Mouse (Mus musculus): ENCODE results near the gene Dgkz.

GRCm38 (mm10) chr2:92007933-92008622 is 32.4 kb upstream of the Dgkz start:
- TF ChIP-seq CTCF (IDR thresholded peaks at IDR 0.05; ENCODE audit: extremely low read depth, insufficient read length, insufficient replicate concordance, low read depth, low read length) (no peak), POLR2A (IDR thresholded peaks at IDR 0.05; ENCODE audit: low read depth, low read length) (peak; percentile 47; the same call in 1 of the 2 replicates)

Measured in small intestine, adult 2 months (tissue).